Mouse (Mus musculus): Measurements from ENCODE around the gene Lmo1.

Lmo1 gene

GRCm38 (mm10) chr7:109174949-109175669 lies at the start of gene Lmo1:
TSS of gene Lmo1 (minus strand) at chr7:109175207.
- in situ Hi-C loops (cut with MboI, MseI) = no loop called here

- in situ Hi-C loops (cut with MboI, MseI) = no loop called here
Observed at GRCm38 (mm10) chr7:109221716-109222110, 46.7 kb upstream of the Lmo1 start.

- in situ Hi-C loops (cut with MboI, MseI) = no loop called here
Observed at GRCm38 (mm10) chr7:109220766-109221715, 46.0 kb upstream of the Lmo1 start.

GRCm38 (mm10) chr7:109220026-109220425 lies 45.0 kb upstream of the Lmo1 start:
- in situ Hi-C loops (cut with MboI, MseI) = no loop called here

GRCm38 (mm10) chr7:109218977-109219271 lies 43.9 kb upstream of the Lmo1 start:
- in situ Hi-C loops (cut with MboI, MseI) = no loop called here

GRCm38 (mm10) chr7:109218130-109218976 lies 43.3 kb upstream of the Lmo1 start:
- in situ Hi-C loops (cut with MboI, MseI) = no loop called here

GRCm38 (mm10) chr7:109209804-109210203 lies 34.8 kb upstream of the Lmo1 start:
- in situ Hi-C loops (cut with MboI, MseI) = no loop called here

GRCm38 (mm10) chr7:109207811-109208210 lies 32.8 kb upstream of the Lmo1 start:
- in situ Hi-C loops (cut with MboI, MseI) = no loop called here

GRCm38 (mm10) chr7:109206358-109206757 lies 31.4 kb upstream of the Lmo1 start:
- in situ Hi-C loops (cut with MboI, MseI) = no loop called here

GRCm38 (mm10) chr7:109203140-109203539 lies 28.1 kb upstream of the Lmo1 start:
- in situ Hi-C loops (cut with MboI, MseI) = no loop called here

- in situ Hi-C loops (cut with MboI, MseI) = no loop called here
Observed at GRCm38 (mm10) chr7:109200559-109200958, 25.6 kb upstream of the Lmo1 start.

- in situ Hi-C loops (cut with MboI, MseI) = no loop called here
Observed at GRCm38 (mm10) chr7:109197161-109197650, 22.2 kb upstream of the Lmo1 start.

GRCm38 (mm10) chr7:109196399-109197082 lies 21.5 kb upstream of the Lmo1 start:
- in situ Hi-C loops (cut with MboI, MseI) = no loop called here

- in situ Hi-C loops (cut with MboI, MseI) = no loop called here
Observed at GRCm38 (mm10) chr7:109195982-109196381, 21.0 kb upstream of the Lmo1 start.

- in situ Hi-C loops (cut with MboI, MseI) = no loop called here
Observed at GRCm38 (mm10) chr7:109194850-109195249, 19.8 kb upstream of the Lmo1 start.

GRCm38 (mm10) chr7:109187244-109188035 lies 12.4 kb upstream of the Lmo1 start:
- in situ Hi-C loops (cut with MboI, MseI) = no loop called here

GRCm38 (mm10) chr7:109185975-109186374 lies 11.0 kb upstream of the Lmo1 start:
- in situ Hi-C loops (cut with MboI, MseI) = no loop called here

- in situ Hi-C loops (cut with MboI, MseI) = no loop called here
Observed at GRCm38 (mm10) chr7:109185564-109185963, 10.6 kb upstream of the Lmo1 start.

- in situ Hi-C loops (cut with MboI, MseI) = no loop called here
Observed at GRCm38 (mm10) chr7:109176688-109177087, 1.7 kb upstream of the Lmo1 start.
